Mouse (Mus musculus): ENCODE data around the gene Mt4. TPM values are rescaled to one million over a fixed set of nuclear protein-coding genes. Genes with fewer than 3 reads are reported as not detected.
A peak's percentile ranks its signal among the peaks of the same experiment; 100 is the strongest.

Gene Mt4
- polyA plus RNA-seq (2015; fragmentation: Nextera tagmentation; extraction: Ambion mirVana), result not detected in 2 replicates

GRCm38 (mm10) chr8:94136933-94137332, at the start of gene Mt4:
TSS of gene Mt4 (plus strand) at chr8:94137197.
- WGBS, result 45% methylated on average over 6 of the region's 6 CpGs
- Histone ChIP-seq H3K4me3 (ENCODE audit: low read length) (no peak within 1 kb of the TSS), H3K4me1 (ENCODE audit: insufficient read depth, low read length) (0 out of 2 replicates have a peak, but pooled peaks cover 4% of the 10 kb centered on the region), H3K27me3 (ENCODE audit: insufficient read depth, low read length) (no peaks in the 10 kb centered on the region), H3K36me3 (ENCODE audit: insufficient read depth, low read length) (no peaks in the 10 kb centered on the region), H3K9ac (replicated peaks; ENCODE audit: low read length) (no peak within 1 kb of the TSS), H3K9me3 (ENCODE audit: low read length) (no peaks in the 10 kb centered on the region), H3K27ac (ENCODE audit: low read length) (no peak within 1 kb of the TSS), H3K4me2 (replicated peaks; ENCODE audit: low read depth, low read length) (no peak within 1 kb of the TSS)
- ATAC-seq (ENCODE audit: low FRiP score, low TSS enrichment), result no peak

GRCm38 (mm10) chr8:94087964-94088363, 49.0 kb upstream of the Mt4 start:
- no peaks in the 10 kb centered on the region for H3K9me3 ChIP-seq (ENCODE audit: low read length)
- H3K4me1 ChIP-seq (ENCODE audit: insufficient read depth, low read length), result no peaks in the 10 kb centered on the region
- H3K4me2 ChIP-seq (replicated peaks; ENCODE audit: low read depth, low read length), result no peak overlapping the region
- H3K27ac ChIP-seq (ENCODE audit: low read length), result no peak overlapping the region
- ATAC-seq (ENCODE audit: low FRiP score, low TSS enrichment), result no peak
- H3K9ac ChIP-seq (replicated peaks; ENCODE audit: low read length), result no peak overlapping the region
- H3K4me3 ChIP-seq (ENCODE audit: low read length), result no peak overlapping the region
- no peaks in the 10 kb centered on the region for H3K27me3 ChIP-seq (ENCODE audit: insufficient read depth, low read length)
- H3K36me3 ChIP-seq (ENCODE audit: insufficient read depth, low read length), result peaks cover 8% of the 10 kb centered on the region; the same call in 1 of the 2 replicates
- 84% methylated on average over 9 of the region's 9 CpGs for WGBS

- Histone ChIP-seq H3K27ac (ENCODE audit: low read length) (no peak overlapping the region), H3K27me3 (ENCODE audit: insufficient read depth, low read length) (no peaks in the 10 kb centered on the region), H3K4me1 (ENCODE audit: insufficient read depth, low read length) (no peaks in the 10 kb centered on the region), H3K36me3 (ENCODE audit: insufficient read depth, low read length) (peaks cover 8% of the 10 kb centered on the region; the same call in 1 of the 2 replicates), H3K4me3 (ENCODE audit: low read length) (no peak overlapping the region), H3K9me3 (ENCODE audit: low read length) (no peaks in the 10 kb centered on the region), H3K9ac (replicated peaks; ENCODE audit: low read length) (no peak overlapping the region), H3K4me2 (replicated peaks; ENCODE audit: low read depth, low read length) (no peak overlapping the region)
- no peak for ATAC-seq (ENCODE audit: low FRiP score, low TSS enrichment)
- 72% methylated on average over 6 of the region's 6 CpGs for WGBS
Observed at GRCm38 (mm10) chr8:94089715-94090114, 47.3 kb upstream of the Mt4 start.

- Histone ChIP-seq H3K9ac (replicated peaks; ENCODE audit: low read length) (no peak overlapping the region), H3K4me1 (ENCODE audit: insufficient read depth, low read length) (0 out of 2 replicates have a peak, but pooled peaks cover 6% of the 10 kb centered on the region), H3K4me3 (ENCODE audit: low read length) (no peak overlapping the region), H3K27ac (ENCODE audit: low read length) (no peak overlapping the region), H3K9me3 (ENCODE audit: low read length) (no peaks in the 10 kb centered on the region), H3K4me2 (replicated peaks; ENCODE audit: low read depth, low read length) (no peak overlapping the region), H3K36me3 (ENCODE audit: insufficient read depth, low read length) (no peaks in the 10 kb centered on the region), H3K27me3 (ENCODE audit: insufficient read depth, low read length) (no peaks in the 10 kb centered on the region)
- ATAC-seq (ENCODE audit: low FRiP score, low TSS enrichment), result no peak
- 84% methylated on average over 9 of the region's 9 CpGs for WGBS
Observed at GRCm38 (mm10) chr8:94092848-94093247, 44.1 kb upstream of the Mt4 start.

GRCm38 (mm10) chr8:94094281-94094680, 42.7 kb upstream of the Mt4 start:
- no peak overlapping the region for H3K27ac ChIP-seq (ENCODE audit: low read length)
- H3K27me3 ChIP-seq (ENCODE audit: insufficient read depth, low read length), result no peaks in the 10 kb centered on the region
- H3K4me3 ChIP-seq (ENCODE audit: low read length), result no peak overlapping the region
- no peak for ATAC-seq (ENCODE audit: low FRiP score, low TSS enrichment)
- no peak overlapping the region for H3K4me2 ChIP-seq (replicated peaks; ENCODE audit: low read depth, low read length)
- no peaks in the 10 kb centered on the region for H3K9me3 ChIP-seq (ENCODE audit: low read length)
- H3K9ac ChIP-seq (replicated peaks; ENCODE audit: low read length), result no peak overlapping the region
- H3K4me1 ChIP-seq (ENCODE audit: insufficient read depth, low read length), result peaks cover 6% of the 10 kb centered on the region; the same call in 1 of the 2 replicates
- no peaks in the 10 kb centered on the region for H3K36me3 ChIP-seq (ENCODE audit: insufficient read depth, low read length)
- WGBS, result 84% methylated on average over 6 of the region's 6 CpGs

GRCm38 (mm10) chr8:94098081-94098974, 38.7 kb upstream of the Mt4 start, which contains the start of gene Bbs2:
TSS of gene Bbs2 (minus strand) at chr8:94098928.
- ATAC-seq (ENCODE audit: low FRiP score, low TSS enrichment), result peak; percentile 100
- Histone ChIP-seq H3K36me3 (ENCODE audit: insufficient read depth, low read length) (no peaks in the 10 kb centered on the region), H3K4me2 (replicated peaks; ENCODE audit: low read depth, low read length) (peak within 1 kb of the TSS; percentile 74), H3K4me1 (ENCODE audit: insufficient read depth, low read length) (peaks cover 6% of the 10 kb centered on the region; the same call in 1 of the 2 replicates), H3K27ac (ENCODE audit: low read length) (peak within 1 kb of the TSS; percentile 98), H3K9ac (replicated peaks; ENCODE audit: low read length) (peak within 1 kb of the TSS; percentile 86), H3K9me3 (ENCODE audit: low read length) (no peaks in the 10 kb centered on the region), H3K27me3 (ENCODE audit: insufficient read depth, low read length) (no peaks in the 10 kb centered on the region), H3K4me3 (ENCODE audit: low read length) (peak within 1 kb of the TSS; percentile 75)
- under 1% methylated on average over 61 of the region's 61 CpGs for WGBS

GRCm38 (mm10) chr8:94098996-94099395, 38.0 kb upstream of the Mt4 start:
- Histone ChIP-seq H3K27me3 (ENCODE audit: insufficient read depth, low read length) (no peaks in the 10 kb centered on the region), H3K4me3 (ENCODE audit: low read length) (peak overlapping the region; percentile 75), H3K9ac (replicated peaks; ENCODE audit: low read length) (peak overlapping the region; percentile 86), H3K36me3 (ENCODE audit: insufficient read depth, low read length) (no peaks in the 10 kb centered on the region), H3K27ac (ENCODE audit: low read length) (peak overlapping the region; percentile 98), H3K4me2 (replicated peaks; ENCODE audit: low read depth, low read length) (peak overlapping the region; percentile 74), H3K9me3 (ENCODE audit: low read length) (no peaks in the 10 kb centered on the region), H3K4me1 (ENCODE audit: insufficient read depth, low read length) (peaks cover 6% of the 10 kb centered on the region; the same call in 1 of the 2 replicates)
- ATAC-seq (ENCODE audit: low FRiP score, low TSS enrichment), result no peak
- 33% methylated on average over 4 of the region's 4 CpGs for WGBS

GRCm38 (mm10) chr8:94104146-94104545, 32.9 kb upstream of the Mt4 start:
- H3K36me3 ChIP-seq (ENCODE audit: insufficient read depth, low read length), result no peaks in the 10 kb centered on the region
- 52% methylated on average over 5 of the region's 5 CpGs for WGBS
- no peak overlapping the region for H3K4me2 ChIP-seq (replicated peaks; ENCODE audit: low read depth, low read length)
- H3K4me3 ChIP-seq (ENCODE audit: low read length), result no peak overlapping the region
- no peak overlapping the region for H3K27ac ChIP-seq (ENCODE audit: low read length)
- H3K4me1 ChIP-seq (ENCODE audit: insufficient read depth, low read length), result no peaks in the 10 kb centered on the region; the same call in 1 of the 2 replicates
- no peaks in the 10 kb centered on the region for H3K27me3 ChIP-seq (ENCODE audit: insufficient read depth, low read length)
- no peak overlapping the region for H3K9ac ChIP-seq (replicated peaks; ENCODE audit: low read length)
- no peaks in the 10 kb centered on the region for H3K9me3 ChIP-seq (ENCODE audit: low read length)
- no peak for ATAC-seq (ENCODE audit: low FRiP score, low TSS enrichment)

- H3K9ac ChIP-seq (replicated peaks; ENCODE audit: low read length), result no peak overlapping the region
- no peaks in the 10 kb centered on the region for H3K27me3 ChIP-seq (ENCODE audit: insufficient read depth, low read length)
- WGBS, result 66% methylated on average over 3 of the region's 3 CpGs
- H3K4me3 ChIP-seq (ENCODE audit: low read length), result no peak overlapping the region
- no peak overlapping the region for H3K4me2 ChIP-seq (replicated peaks; ENCODE audit: low read depth, low read length)
- H3K4me1 ChIP-seq (ENCODE audit: insufficient read depth, low read length), result no peaks in the 10 kb centered on the region
- ATAC-seq (ENCODE audit: low FRiP score, low TSS enrichment), result no peak
- H3K27ac ChIP-seq (ENCODE audit: low read length), result no peak overlapping the region
- no peaks in the 10 kb centered on the region for H3K9me3 ChIP-seq (ENCODE audit: low read length)
- no peaks in the 10 kb centered on the region for H3K36me3 ChIP-seq (ENCODE audit: insufficient read depth, low read length)
Observed at GRCm38 (mm10) chr8:94107871-94108270, 29.1 kb upstream of the Mt4 start.

GRCm38 (mm10) chr8:94109396-94109795, 27.6 kb upstream of the Mt4 start:
- Histone ChIP-seq H3K27me3 (ENCODE audit: insufficient read depth, low read length) (no peaks in the 10 kb centered on the region), H3K9me3 (ENCODE audit: low read length) (no peaks in the 10 kb centered on the region), H3K4me2 (replicated peaks; ENCODE audit: low read depth, low read length) (no peak overlapping the region), H3K9ac (replicated peaks; ENCODE audit: low read length) (no peak overlapping the region), H3K27ac (ENCODE audit: low read length) (no peak overlapping the region), H3K36me3 (ENCODE audit: insufficient read depth, low read length) (no peaks in the 10 kb centered on the region), H3K4me1 (ENCODE audit: insufficient read depth, low read length) (no peaks in the 10 kb centered on the region), H3K4me3 (ENCODE audit: low read length) (no peak overlapping the region)
- WGBS, result 79% methylated on average over 6 of the region's 6 CpGs
- ATAC-seq (ENCODE audit: low FRiP score, low TSS enrichment), result no peak

Measured in kidney, embryonic 16.5 days (tissue).